Mouse (Mus musculus): ENCODE results near the gene Frmd4b.

Gene Frmd4b

DNA sequence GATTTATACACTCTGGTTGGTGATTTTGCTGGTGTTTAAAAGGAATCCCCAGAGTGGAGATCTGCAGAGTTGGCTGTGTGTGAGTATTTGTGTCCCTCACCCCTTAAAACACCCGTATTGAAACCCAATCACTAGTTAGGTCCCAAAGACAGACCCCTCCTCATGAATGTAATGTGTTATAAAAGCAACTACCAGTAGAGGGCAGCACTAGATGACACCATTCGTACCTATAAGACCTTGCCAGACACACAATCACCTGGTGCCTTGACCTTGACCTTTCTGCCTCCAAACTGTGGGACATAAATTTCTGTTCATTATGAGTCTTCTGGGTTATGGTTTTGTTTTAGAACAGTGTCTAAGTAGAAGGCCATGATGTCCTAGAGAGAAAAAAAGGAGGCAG is 96.8 kb downstream of the Frmd4b start:
- CTCF ChIA-PET: no interaction called here

DNA sequence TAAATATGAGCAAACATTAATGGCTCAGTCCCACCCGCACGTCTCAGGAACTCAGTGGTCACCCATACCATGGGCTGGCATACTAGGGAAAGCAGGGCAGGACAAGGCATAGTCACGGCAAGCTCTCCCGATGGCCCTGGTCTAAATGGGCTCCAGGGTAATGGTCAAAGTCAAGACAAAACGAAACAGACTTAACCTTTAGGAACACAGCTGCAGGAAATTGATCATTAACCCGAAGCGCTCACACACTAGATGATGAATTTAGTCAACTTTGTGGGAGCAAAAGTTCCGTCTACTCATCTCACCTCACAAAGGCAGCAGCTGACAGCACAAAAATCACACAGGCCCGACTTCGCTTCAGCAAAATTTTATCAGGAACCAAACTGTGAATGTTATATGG is 97.8 kb downstream of the Frmd4b start:
- CTCF ChIA-PET: interaction anchor here (0.6 kb wide), 1 partner anchor 264 kb away, joined by 3 read pairs; no protein-coding TSS in a partner anchor

DNA sequence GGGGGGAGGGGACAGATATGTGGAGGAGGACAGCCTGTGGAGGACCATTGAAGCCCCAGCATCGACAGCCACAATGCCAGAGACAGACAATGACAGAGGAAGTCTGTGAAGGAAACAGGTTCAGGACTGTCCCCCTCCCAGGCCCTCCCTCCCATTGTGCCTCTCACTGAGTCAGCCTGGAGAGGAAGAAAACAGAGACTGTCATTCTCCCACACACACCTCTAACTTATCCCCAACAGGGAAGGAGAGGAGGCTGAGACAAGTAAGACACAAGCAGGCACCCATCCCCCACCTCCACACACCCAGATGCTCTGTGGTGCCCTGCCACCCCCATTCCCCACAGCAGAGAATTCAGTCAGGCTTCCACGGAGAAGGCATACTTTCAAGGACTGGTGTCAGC is 98.9 kb downstream of the Frmd4b start:
- CTCF ChIA-PET: interaction anchor here (0.8 kb wide), 1 partner anchor 253 kb away, joined by 3 read pairs; no protein-coding TSS in a partner anchor

DNA sequence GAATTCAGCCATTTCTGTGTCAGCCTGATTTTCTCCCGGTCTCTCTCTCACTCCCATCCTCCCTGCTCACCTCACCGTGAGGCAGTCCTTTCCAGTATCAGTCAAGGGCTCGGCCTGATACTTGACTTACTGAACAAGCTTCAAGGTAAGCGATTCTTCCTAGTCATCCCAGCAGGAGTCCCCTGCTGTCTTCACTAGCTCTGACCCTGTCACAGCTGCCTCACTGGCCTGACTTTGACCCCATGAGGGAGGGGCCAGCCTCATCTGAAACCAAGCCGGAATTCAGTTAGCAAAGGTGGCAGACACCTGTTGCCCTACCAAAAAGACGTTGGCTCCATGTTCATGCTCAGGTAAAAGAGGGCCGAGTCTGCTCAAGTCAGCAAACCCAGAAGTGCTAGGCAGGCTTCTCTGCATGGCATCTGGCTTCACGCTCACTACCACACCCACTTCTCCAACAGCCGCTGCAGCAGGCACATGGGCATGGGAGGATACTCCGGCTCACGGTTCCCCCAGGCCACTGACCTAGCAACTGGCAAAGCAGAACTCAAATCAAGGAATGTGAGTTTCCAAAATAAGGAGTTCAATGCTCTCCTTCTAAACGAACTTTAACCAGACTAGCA is 99.6 kb downstream of the Frmd4b start:
- CTCF ChIA-PET: no interaction called here

DNA sequence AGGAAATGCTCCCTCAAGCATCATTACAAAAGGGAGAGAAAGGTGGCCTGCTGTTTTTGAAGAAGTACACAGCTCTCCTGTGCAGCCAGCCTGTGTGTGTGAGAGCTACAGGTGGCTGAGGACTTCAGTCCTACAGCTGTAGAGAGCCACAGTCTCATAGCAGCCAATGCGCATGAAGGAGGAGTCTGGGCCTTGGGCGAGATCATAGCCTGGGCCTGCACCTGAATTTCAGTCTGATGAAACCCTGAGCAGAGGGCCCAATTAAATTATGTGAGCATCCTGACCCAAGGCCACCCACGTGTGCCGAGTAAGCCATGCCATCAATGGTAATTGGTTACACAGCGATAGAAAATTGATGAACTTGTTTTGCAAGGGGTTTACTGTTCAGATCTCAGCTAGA is 100.4 kb downstream of the Frmd4b start:
- CTCF ChIA-PET: no interaction called here

DNA sequence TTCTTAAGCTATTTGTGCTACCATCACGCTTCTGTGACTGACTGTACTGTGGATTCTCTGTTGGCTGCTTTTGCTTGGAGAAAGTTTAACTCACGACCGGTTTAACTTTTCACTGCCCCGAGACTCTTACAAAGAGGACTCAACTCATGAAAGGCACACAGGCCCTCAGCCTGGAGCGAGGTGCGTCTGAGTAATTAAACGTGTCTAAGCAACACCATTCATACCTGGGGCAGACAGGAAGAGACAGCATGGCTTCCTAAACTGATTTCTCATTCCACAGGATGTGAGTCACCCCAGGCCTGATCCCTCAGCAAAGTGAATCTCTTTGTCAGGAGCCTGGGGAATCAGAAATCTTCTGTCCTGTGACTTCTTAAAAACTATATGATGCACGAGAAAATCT is 106.6 kb downstream of the Frmd4b start:
- CTCF ChIA-PET: no interaction called here

DNA sequence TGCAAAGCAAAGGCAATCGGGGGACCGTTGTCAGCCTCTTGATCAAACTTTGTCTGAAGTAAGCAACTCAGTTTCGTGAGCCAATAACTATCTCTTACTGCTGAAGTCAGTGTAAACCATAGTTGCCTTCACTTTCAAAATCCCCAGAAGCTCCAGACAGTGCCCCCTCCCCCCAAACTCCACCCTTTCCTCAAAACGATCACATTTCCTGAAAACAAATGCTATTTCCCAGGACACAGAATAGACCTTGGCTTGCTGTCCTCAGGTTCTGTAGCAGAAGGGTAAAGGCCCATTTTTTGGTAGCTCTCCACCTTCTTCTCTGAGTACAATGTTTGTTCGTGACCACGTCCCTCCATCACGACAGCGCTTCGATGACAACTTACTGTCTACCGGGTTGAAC is 107.9 kb downstream of the Frmd4b start:
- CTCF ChIA-PET: no interaction called here

DNA sequence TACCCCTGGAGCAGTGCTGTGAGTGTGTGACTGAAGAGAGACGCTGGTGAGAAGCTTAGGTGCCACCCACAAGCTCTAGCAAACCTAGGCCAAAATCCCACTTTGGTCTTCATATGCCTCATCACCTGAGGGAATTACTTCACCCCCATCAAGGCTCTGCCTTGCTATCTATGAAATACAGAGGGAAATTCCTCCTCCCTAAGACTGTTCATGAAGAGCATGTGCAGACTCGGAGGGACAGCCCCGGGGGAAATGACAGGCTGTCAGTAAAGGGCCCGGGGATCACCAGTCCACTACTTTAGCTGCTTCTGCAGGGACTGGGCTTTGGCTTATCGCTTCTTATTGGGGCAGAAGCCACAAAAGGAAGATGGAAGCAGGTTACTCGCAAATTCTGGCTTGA is 108.9 kb downstream of the Frmd4b start:
- CTCF ChIA-PET: no interaction called here

DNA sequence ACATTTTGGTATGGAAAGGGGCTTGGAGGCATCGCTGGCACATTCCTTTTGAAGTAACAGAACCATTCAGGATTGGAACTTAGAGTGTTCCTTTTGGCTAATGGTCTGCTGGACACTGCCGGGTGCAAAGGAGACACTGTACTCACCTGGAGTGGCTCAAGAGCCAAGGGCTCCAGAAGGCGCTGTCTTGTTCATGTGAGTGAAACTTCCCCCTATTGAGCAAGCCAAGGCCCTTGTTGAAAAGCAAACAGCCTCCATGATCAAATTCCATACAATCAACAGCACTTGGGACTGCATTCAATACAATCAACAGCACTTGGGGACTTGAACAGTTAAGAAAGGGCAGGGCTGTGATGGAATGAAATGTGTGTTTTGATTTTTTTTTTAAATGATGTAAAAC is 109.4 kb downstream of the Frmd4b start:
- CTCF ChIA-PET: no interaction called here

DNA sequence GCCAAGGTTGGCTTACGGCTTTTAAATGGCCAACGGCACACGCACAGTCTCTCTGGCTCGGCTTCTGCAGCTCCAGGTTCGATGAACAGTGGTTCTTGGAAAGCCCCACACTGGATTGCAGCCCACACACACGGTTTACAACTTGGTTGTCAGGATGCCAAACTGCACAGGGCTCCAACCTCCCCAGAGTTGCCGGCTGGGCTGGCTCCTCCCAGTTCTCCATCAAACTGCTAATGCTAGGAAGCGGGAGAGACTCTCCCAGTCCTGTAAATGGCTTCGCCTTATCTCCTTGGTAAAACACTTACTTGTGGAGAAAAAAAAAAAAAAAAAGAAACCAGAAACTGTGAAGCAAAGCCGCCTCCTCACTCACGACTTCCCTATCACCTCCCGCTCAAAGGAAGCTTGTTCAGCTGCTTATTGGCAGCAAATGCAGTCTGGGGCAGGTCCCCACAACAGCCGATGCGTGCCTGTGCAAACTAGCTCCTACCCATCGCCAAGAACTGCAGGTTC is 111.1 kb downstream of the Frmd4b start:
- CTCF ChIA-PET: interaction anchor here (0.6 to 0.7 kb wide), 2 partner anchors 615 to 1129 kb away, joined by 3 to 4 read pairs; no protein-coding TSS in a partner anchor

DNA sequence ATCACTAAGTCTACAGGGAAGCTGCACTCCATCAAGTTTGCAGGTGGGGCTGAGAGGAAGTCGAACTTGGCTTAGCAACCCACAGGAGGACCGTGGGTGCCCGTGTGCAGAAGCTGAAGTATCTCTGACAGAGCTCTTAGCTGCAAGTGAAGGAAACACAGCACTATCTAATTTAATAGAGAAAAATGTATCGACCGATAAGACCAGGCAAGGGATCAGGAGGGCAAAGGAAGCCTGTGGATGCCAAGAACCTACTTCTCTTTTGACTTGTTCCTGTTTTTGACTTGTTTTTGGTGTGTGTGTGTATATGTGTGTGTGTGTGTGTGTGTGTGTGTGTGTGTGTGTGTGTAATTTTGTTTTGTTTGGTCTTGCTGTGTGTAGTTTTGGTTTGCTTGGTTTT is 112.7 kb downstream of the Frmd4b start:
- CTCF ChIA-PET: interaction anchor here (0.7 kb wide), 1 partner anchor 74 kb away, joined by 10 read pairs; no protein-coding TSS in a partner anchor

DNA sequence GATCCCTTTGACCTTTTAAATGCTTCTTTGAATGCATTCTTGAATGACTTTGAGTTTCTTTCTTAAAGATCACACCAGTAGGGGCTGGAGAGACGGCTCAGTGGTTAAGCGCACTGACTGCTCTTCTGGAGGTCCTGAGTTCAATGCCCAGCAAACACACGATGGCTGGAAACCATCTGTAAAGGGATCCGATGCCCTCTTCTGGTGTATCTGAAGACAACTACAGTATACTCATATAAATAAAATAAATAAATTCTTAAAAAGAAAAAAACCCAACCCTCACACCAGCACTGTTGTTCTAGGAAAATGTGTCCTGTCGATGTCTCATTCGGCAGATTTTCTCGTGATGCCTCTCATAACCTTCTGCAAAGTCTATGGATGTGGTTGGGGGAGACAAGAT is 116.3 kb downstream of the Frmd4b start:
- CTCF ChIA-PET: no interaction called here

DNA sequence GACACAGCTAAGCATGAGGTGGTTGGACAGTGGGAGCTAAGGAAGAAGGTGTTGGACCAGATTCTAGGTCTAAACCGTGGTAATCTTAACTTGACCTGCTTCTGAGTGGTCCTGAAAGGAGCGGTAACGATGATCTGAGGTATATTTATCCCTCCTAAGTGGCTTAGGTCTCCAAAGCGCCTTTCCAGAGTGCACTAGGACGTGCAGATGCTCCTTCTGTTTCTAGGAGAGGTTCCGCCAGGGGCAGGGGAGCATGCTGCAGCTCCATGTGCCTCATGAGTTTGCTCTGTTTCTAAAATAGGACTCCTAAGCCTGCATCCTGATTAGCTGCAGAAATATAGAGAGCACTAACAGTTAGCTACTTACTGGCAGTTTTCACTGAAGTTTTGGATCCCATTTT is 117.1 kb downstream of the Frmd4b start:
- CTCF ChIA-PET: interaction anchor here (0.6 kb wide), 1 partner anchor 16 kb away, joined by 4 read pairs; no protein-coding TSS in a partner anchor

DNA sequence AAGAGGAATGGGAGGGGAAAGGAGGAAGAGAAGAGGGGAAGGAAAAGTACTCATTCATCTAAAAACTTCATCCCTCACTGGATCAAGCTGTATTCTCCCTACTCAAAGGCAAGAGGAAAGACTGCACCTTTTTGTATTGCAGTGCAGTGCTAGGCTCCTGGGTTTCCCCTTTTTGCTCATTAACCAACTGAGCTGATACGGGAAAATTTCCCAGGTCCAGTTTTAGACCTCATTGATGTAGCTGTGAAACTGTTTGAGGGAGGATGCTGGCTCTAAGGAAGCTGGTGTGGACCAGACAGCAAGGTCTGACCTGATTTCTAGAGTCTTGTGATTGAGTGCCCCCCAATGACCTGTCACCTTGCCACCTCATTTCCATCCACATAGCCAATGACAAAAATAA is 121.3 kb downstream of the Frmd4b start:
- CTCF ChIA-PET: no interaction called here

DNA sequence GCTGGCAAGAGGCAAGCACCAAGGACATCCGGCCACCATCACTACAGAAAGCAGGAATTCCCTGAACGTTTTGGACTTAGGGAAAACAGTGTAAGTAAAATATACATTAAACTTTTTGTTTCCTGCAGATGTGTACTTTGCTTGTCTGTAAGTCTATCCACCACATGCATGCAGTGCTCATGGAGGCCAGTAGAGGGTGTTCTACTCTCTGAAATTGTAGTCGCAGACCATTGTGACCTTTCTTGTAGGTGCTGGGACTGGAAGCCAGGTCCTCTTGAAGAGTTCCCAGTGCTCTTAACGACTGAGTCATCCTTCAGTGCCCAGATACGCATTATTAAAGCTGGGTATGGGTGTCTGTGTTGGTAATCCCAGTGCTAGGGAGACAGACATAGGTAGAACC is 126.3 kb downstream of the Frmd4b start:
- CTCF ChIA-PET: no interaction called here

DNA sequence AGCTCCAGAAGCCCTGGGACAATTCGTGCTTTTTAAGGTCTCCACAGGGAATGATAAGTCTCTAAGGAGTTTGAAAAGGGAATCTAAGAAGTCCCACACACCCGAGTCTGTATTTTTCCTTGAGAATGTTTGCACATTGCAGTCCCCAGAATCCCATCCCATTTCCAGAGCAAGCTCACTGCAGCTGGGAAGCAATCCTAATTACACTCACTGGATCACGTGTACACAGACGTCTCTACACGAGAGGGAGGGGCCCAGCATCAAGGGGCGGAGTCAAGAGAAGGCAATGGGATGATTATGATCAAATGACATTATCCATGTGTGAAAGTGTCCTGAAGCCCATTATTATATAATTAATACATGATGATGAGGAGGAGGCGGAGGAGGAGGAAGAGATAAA is 128.5 kb downstream of the Frmd4b start:
- CTCF ChIA-PET: no interaction called here

DNA sequence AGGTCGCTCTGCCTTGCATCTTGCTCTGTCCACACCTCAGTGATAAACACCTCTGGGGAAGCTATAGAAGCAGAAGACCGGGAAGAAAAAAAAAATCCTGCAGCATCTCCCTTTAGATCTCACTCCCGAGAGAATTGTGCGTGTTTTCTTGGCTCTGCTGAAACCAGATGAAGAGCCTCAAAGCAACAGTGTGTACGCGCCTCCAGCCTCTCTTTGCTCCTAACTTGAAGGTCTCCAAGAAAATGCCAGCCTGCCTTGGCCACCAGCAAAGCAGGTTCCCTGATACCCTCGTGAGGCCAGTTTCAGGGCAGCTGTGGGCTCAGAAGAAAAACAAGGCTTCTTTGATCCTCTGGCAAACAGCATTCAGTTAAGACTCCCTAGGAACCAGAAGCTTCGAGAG is 129.1 kb downstream of the Frmd4b start:
- CTCF ChIA-PET: interaction anchor here (0.7 kb wide), 1 partner anchor 302 kb away, joined by 15 read pairs; no protein-coding TSS in a partner anchor

DNA sequence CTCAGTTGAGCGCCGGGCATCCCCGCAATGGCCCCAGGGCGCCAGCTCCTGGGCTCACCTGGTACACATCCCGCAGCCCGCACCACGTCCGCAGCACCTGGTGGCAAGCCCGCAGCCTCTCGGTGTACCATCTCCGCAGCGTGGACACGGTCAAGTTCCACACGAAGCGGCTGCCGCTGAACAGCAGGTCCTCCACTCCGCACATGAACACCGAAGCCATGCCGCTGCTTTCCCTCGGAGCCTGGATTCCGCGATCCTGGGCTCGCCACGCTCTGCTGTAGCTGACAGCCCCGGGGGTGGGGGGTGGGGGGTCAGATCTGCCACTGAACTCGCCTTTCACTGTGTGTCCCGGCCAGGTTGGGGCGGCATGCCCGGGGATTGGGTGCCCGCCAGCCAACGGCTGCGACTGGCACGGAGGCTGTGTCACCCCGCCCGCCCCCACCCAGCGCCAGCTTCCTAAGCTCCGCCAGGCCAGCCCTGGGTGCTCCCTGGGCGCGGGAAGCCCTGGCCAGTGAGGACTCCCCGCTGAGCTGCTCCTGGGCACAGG is 129.7 kb downstream of the Frmd4b start:
- CTCF ChIA-PET: interaction anchor here (0.6 to 1.0 kb wide), 2 partner anchors 29 to 34 kb away, joined by 5 read pairs; no protein-coding TSS in a partner anchor

DNA sequence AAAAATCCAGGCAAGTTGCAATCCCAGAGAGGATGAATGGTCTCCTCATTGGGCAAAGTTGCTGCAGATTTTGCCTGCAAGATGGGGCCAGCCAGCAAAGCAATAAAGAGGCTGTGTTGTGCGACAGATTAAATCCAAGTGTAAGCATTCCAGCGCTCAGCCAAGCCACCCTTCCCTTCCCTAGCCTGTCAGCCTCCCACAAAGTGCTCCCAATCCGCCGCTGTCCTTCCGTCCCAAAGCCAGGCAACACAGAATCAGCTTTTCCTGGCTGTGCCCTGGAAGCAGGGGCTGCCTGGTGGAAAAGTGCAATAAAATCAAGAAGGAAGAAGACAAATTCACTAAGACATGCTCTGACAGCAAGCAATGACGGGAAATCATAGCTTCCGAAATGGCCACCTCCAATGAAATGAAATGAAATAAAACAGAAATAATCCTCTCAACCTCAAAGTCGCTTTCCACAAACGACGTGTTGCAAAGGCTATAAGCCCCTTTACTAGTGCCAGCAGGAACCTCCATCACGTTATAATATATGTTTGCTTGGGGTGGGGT is 130.5 kb downstream of the Frmd4b start:
- CTCF ChIA-PET: interaction anchor here (1.0 kb wide), 1 partner anchor 28 kb away, joined by 5 read pairs; no protein-coding TSS in a partner anchor

DNA sequence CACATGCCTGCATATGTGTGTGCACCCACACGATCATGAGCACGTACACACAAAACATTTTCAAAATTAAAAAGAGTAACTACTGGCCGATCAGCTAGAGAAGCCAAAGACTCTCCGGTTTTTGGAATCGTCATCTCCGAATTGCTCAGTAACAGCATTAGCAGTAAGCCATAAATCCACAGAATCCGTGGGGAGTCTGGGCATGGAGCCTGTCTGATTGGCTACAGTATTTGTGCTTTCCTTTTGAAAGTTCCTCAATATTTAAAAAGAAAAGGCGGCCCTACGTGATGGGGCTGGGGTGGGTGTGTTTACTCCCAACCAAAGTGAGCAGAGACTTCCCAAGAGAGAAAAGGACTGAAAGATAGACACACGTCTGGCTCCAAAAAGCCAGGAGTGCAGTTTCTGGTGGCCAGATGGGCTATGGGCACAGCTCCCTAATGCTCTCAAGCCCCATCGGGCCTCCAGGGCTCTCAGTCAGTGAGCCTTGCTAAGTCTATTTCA is 131.4 kb downstream of the Frmd4b start:
- CTCF ChIA-PET: no interaction called here

DNA sequence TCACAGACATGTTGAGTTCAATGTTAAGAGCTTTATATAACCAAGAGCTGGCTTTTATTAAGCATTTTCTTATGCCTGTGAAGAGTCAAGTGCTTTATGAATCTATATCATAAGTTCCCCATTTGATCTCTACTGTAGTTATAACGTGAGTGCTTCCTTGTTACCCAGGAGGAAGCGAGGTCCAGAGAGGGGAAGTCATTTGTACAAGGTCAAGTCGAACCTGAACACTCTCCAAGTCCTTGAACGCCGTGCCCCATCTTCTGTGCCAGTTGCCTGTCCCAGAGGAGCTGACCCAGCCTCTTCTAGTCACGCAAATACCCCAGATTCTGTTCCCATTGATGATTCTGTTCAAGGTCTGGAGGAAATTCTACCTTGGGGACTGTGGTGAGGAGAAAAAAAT is 135.4 kb downstream of the Frmd4b start:
- CTCF ChIA-PET: no interaction called here

DNA sequence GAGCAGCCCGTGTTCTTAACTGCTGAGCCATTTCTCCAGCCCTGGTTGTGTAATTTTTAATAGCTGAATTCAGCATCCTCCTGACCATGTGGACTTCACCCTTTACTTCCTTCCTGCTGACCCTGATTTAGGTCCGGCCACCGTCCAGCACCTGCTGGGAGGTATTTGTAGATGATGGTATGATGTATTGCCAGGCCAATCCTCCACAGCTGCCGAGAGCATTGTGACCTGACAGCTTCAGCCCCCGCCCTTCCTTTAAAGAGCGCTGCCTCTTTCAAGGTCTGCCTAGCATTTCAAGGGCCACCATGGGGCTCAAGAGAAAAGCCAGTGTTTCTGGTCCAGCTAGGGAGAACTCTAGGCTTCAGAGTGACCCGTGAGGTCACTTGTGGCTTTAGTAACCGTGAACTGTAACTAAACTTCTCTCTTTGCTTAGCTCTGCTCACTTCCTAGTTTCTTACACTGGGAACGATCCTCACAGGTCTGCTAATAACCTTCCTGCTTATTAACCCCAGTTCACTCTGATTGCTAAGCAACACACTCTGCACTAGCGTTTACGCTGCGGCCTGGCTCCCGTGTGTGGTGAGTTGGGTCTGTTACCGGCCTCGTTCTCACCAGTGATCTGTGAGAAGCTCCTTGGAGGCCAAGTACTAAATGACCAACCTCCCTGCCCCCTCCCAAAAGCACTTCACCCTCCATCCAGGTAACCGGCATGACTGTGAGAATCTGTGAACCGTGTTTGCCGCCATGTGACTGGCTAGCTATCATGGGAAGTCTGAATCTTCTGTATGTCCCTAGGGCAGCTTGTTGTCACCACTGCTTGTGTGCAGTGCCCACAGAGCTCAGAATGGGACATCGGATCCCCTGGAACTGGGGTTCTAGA is 138.1 kb downstream of the Frmd4b start:
- CTCF ChIA-PET: no interaction called here

Measured in spleen, embryonic (tissue).